Mouse (Mus musculus) left cerebral cortex, adult 8-10 months (tissue): Measurements from ENCODE around the gene Ppm1e. TPM values are rescaled to one million over a fixed set of nuclear protein-coding genes. Genes with fewer than 3 reads are reported as not detected.

Source experiments
- DNase-seq, 2 experiments: peaks; one replicate each; pipeline ENCODE4 v3.0.0; 2022; ENCODE audit warnings: low spot score in 2 of 2
- total RNA-seq, 4 experiments: library from RNA; stranded (reverse); gene quantifications; 2 replicates each; pipeline ENCODE4 v1.2.4; 2022

Gene Ppm1e
- 100 to 1,000 TPM; 114 to 128 (median 123) TPM for total RNA-seq

- peak; percentile 58 to 86 for DNase-seq
These were observed at the start of gene Ppm1e for GRCm38 (mm10) chr11:87358331-87359261. Ppm1e (minus strand) TSS chr11:87359023.

DNA sequence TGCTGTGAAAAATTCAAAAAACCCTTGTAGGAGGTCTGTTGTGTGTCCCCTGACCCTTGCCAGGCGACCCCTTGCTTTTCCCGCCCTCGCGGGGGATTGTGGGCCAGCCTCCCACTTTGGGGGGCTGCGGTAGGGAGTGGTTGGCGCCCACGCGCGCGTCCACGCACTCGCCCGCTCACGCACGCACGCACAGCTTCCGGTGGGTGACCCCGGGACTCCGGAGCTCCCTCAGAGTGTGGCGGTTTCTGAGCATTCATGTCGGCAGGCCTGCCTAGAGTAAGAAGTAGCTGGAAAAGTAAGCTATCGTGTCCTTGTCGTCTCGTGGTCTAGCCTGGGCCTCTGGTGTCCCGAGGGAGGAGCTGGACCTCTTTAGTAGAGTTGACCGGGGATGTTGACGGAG lies 46.1 kb upstream of the Ppm1e start, which contains the start of the genes Rad51c and Tex14:
TSS of gene Rad51c (minus strand) at position 79 of the 400 bp plus-strand sequence.
TSS of gene Tex14 (plus strand) at position 190 of the 400 bp plus-strand sequence.
- peak in 1 of 2 experiments; percentile 29 for DNase-seq

DNA sequence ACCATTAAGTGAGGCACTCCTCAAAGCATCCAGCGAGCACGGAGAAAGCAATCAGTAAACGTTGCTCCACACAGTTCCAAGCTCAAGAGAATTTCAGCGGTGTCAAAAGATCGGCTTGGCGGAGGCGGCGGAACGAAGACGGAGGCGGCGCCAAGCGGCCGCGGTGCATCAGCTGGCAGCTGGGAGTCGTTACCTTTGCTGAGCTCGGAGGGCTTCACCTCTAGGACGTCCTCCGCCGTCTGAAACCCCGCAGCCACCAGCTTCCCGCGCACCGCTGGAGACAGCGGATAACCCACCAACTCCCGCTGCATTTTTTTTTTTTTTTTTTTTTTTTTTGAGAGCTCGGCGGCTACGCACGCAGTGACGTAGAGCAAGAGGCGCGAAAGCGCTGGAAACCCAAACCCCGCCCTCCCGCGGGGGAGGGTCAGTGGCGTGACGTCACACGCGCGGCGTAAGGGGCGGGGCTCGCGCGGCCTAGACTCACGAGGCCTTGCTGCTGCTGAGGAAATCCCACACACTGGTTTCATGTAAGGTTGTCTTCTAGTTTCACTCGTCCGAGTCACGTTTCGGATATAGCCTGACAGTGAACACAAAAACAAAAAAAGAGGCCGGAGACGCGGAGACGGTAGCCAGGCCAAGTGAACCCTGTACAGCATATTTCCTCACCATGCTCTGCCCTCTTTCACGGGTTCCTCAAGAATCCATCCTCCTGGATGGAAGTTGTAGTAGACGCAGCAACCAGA lies 45.5 kb upstream of the Ppm1e start:
- peak; percentile 86 to 93 for DNase-seq

- DNase-seq, result no peak
These were observed 39.6 kb upstream of the Ppm1e start for GRCm38 (mm10) chr11:87398402-87398801.

- DNase-seq, result peak; percentile 21 to 22
These were observed 35.0 kb upstream of the Ppm1e start for GRCm38 (mm10) chr11:87393855-87394254.

DNA sequence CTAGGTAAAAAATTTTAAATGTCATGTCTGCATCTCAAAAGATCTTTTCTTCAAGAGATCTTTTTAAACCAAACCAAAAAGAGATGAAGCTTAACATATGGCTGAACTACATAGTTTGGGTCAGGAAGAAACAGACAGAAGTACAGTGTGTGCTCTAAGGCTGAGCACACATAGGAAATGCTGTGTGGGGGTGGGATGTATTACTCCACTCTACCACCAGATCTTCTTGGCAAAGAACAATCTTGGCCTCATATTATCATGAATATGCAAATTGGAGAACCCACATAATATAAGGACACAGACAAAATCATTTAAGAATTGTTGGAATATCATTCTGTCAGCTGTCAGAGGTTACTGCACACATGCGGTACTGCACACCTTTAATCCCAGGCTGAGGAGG lies 26.9 kb upstream of the Ppm1e start:
- no peak for DNase-seq

DNA sequence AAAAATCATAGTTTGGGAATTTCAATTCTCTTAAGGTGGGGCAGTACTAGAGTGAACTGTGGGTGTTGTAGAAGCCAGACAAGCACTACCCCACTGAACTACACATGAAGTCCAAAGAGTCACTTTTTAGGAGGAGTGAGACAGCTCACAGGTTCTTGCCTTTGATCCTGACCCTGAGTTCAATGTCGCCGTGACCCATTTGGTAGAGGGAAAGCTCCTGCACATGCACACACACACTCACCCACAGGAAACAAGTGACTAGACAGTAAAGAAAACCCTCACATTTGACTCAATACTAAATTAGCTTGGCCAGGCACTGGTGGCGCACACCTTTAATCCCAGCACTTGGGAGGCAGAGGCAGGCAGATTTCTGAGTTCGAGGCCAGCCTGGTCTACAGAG lies 25.7 kb upstream of the Ppm1e start:
- DNase-seq, result no peak

GRCm38 (mm10) chr11:87367865-87368580 lies 9.2 kb upstream of the Ppm1e start:
- DNase-seq, result no peak

DNA sequence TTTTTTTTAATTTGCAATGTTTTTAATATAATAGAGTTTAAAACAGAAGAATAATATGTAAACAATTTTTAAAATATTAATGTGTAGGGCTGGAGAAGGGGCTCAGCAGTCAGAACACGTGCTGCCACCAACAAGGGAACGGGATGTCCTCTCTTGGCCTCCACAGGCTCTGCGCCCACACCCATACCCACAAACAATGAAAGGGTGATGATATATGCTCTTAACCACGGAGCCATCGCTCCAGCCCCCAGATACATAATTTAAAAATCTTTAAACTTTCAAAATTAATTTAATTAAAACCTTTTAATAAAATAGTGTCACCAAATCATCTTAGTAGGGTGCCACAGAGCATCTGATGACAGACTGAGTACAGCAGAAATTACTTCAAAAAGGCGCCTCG lies 8.2 kb upstream of the Ppm1e start:
- DNase-seq, result no peak

DNA sequence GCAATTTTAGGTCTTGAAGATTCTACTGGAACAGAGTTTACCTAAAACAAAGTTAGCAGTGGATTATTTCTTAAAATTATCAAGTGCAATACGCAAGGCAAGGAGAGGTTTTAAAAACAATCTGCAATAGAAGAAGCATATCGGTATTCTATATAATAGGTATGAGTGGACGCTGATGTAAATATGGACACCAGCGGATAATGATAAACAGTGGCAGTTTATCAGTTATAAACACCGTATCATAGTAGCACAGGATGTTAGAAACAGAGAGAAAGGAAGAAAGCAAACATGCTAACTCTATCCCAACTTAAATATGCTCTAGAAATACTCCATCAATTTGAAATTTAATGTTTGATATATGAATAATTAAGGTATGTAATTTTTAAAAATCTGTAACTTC lies 6.3 kb upstream of the Ppm1e start:
- no peak for DNase-seq

DNA sequence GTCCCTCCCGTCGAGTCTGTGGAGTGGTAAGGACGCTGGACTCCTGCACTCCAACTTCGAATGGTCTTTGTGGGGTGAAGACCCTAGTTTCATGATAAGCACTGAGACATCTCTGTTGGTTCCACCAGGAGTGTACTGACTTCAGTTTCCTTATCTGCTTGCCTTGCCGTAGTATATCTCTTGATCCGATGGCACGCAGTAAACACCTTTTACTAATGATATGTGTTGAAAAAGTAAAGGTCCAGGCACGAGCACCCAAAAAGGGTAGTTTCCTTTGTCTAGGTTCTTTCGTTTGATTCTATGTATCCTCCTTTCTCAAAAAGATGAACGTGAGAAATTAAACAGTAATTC lies 414 bp upstream of the Ppm1e start:
- DNase-seq, result no peak

- peak in 1 of 2 experiments; percentile 35 for DNase-seq
These were observed 1.2 kb downstream of the Ppm1e start for GRCm38 (mm10) chr11:87357317-87358300.

DNA sequence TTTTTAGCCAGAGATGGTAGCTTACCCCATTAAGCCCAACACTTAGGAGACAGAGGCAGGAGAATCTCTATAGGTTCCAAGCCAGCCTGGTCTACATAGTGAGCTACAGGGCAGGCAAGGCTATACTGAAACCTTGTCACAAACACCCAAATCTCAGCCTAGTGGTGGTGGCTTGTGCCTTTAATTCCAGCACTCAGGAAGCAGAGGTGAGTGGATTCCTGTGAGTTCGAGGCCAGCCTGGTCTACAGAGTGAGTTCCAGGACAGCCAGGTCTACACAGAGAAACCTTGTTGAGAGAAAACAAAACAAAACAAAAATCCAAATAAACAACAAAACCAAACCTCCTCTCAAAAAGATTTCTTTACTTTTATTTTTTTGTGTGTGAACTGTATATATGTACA lies 4.0 kb downstream of the Ppm1e start:
- no peak for DNase-seq

- DNase-seq, result no peak
These were observed 5.1 kb downstream of the Ppm1e start for GRCm38 (mm10) chr11:87353646-87354170.

DNA sequence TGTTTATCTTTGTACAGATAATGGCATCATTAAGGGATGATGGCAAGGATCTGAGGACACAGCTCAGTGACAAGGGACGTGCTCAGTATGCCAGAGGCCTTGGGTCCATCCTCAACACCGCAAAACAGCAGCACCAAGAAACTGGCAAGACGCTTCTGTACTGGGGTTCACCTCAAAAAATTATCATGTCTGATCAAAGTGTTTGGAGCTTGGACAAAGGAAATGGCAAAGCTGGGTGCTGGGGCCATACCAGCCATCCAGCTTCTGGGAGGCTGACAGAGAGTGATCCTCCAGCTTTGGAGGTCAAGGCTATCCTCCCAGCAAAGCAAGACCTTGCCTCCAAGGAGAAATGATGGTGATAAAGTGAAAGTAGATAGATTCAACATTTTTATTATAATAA lies 32.4 kb downstream of the Ppm1e start:
- DNase-seq, result no peak

DNA sequence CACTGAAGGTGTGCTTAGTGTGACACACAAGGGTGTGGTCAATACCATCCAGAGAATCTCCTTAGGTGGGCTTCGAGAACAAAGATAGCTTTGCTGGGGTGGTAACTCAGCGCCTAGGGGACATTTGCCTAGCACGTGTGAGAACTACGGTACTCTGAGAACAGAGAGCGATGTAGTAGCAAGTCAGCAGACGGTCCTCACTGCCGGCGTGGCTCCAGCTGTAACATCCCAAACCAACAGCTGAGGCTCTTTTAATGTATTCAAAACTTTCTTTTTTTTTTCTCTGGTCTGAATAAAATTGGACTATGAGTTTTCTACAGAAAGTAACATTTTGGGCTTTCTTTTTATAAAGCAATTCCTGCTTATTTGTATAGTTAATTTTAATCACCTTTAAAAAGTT lies 36.3 kb downstream of the Ppm1e start:
- no peak for DNase-seq

GRCm38 (mm10) chr11:87320007-87320406 lies 38.8 kb downstream of the Ppm1e start:
- no peak for DNase-seq

- no peak for DNase-seq
These were observed 39.7 kb downstream of the Ppm1e start for GRCm38 (mm10) chr11:87318956-87319708.

DNA sequence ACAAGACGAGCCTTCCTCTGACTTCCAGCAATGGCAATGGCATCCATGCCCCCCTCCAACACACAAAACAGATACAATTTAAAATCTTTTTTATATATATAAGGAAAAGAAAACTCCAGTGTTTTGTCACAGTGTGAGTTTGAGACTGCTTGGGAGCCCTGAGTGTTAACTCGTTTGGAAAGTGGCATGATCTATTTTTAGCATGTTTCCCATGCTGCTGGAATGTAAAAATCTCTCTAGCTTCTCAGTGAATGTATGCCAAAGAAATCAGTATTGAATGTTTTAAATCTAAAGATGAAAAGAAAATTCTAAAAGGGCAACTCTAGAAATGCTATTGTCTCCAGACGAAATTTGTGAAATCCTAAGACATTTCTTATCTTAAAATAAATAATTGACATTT lies 45.3 kb downstream of the Ppm1e start:
- DNase-seq, result no peak
